Mouse (Mus musculus) heart, postnatal 0 days (tissue): ENCODE data around the gene Ifitm2. TPM values are rescaled to one million over a fixed set of nuclear protein-coding genes. Genes with fewer than 3 reads are reported as not detected.

Experiments
- ATAC-seq: fragments of 200-750 bp; cut with Nextera tagmentation; 2 replicates; pipeline ENCODE4 v1.8.0; 2017; ENCODE audit warnings: low read depth, moderate number of reproducible peaks, moderate library complexity; ENCODE audit not compliant: insufficient read depth
- DNase-seq: peaks from one replicate; pipeline ENCODE4 v3.0.0-alpha.2; 2016; ENCODE audit warnings: low spot score
- H3K27ac ChIP-seq: fragments of 300-500 bp; sonication (generic); 2 replicates; pipeline ENCODE4 v1.5.1; 2014; ENCODE audit warnings: low read depth, mild to moderate bottlenecking
- H3K27me3 ChIP-seq: fragments of 300-500 bp; sonication (generic); 2 replicates; pipeline ENCODE4 v1.6.1; 2014; ENCODE audit warnings: low read length, mixed read lengths; ENCODE audit not compliant: control insufficient read depth, insufficient read depth
- H3K36me3 ChIP-seq: fragments of 300-500 bp; sonication (generic); replicated peaks from 2 replicates; pipeline ENCODE4 v1.6.1; 2014; ENCODE audit warnings: low read length, mixed read lengths; ENCODE audit not compliant: control insufficient read depth, insufficient read depth
- H3K4me1 ChIP-seq: fragments of 300-500 bp; sonication (generic); 2 replicates; pipeline ENCODE4 v1.6.1; 2014; ENCODE audit warnings: antibody characterized with exemption; ENCODE audit not compliant: control insufficient read depth, insufficient read depth
- H3K4me2 ChIP-seq: fragments of 300-500 bp; sonication (generic); 2 replicates; pipeline ENCODE4 v1.6.1; 2014; ENCODE audit warnings: low read depth, mild to moderate bottlenecking, low read length, moderate library complexity
- H3K4me3 ChIP-seq: fragments of 300-500 bp; sonication (generic); 2 replicates; pipeline ENCODE4 v1.5.1; 2014; ENCODE audit warnings: low read depth, low read length
- H3K9ac ChIP-seq: fragments of 300-500 bp; sonication (generic); replicated peaks from 2 replicates; pipeline ENCODE4 v1.6.1; 2014; ENCODE audit warnings: low read depth, low read length, mixed read lengths
- H3K9me3 ChIP-seq: fragments of 300-500 bp; sonication (generic); replicated peaks from 2 replicates; pipeline ENCODE4 v1.6.1; 2016; ENCODE audit warnings: low read length; ENCODE audit not compliant: control insufficient read depth
- CTCF ChIP-seq: IDR thresholded peaks from 2 replicates; pipeline ENCODE4 v1.5.1; 2016; ENCODE audit warnings: antibody characterized with exemption, control low read depth, low read depth
- EP300 ChIP-seq: IDR thresholded peaks from 2 replicates; pipeline ENCODE4 v1.6.1; 2016; ENCODE audit warnings: antibody characterized with exemption, low read depth
- WGBS: fragments of 180-500 bp; shearing (Covaris S2); extraction: QIAGEN DNeasy Blood & Tissue Kit; methylation state at CpG from one replicate; pipeline ENCODE4 v1.1.7; 2014; 5-methylcytosine and 5-hydroxymethylcytosine counted together
- polyA plus RNA-seq: library from polyadenylated mRNA; unstranded; fragments of >200 nt; fragmentation: Nextera tagmentation; extraction: Ambion mirVana; gene quantifications from 2 replicates; pipeline ENCODE4 v1.2.1, GENCODE M21; 2015
- total RNA-seq: library from RNA; depleted of rRNA; stranded (reverse); fragments of >200 nt; gene quantifications from 2 replicates; pipeline ENCODE4 v1.2.3, GENCODE M21; 2014; ENCODE audit warnings: low replicate concordance

The Ifitm2 gene
- total and polyA plus RNA-seq, 2 experiments from 2014 or later = 172 to 516 TPM

- H3K9ac ChIP-seq = no peak overlapping the region
- ATAC-seq = no peak
Observed at GRCm38 (mm10) chr7:140927181-140927580, 28.6 kb downstream of the Ifitm2 start.

GRCm38 (mm10) chr7:140923070-140923775 lies 32.6 kb downstream of the Ifitm2 start:
- WGBS = 25% methylated on average over 30 of the region's 30 CpGs
- Histone ChIP-seq H3K27ac (no peak overlapping the region), H3K4me2 (peak overlapping the region; percentile 49), H3K36me3 (no peaks in the 10 kb centered on the region), H3K9me3 (no peaks in the 10 kb centered on the region), H3K27me3 (peaks cover 69% of the 10 kb centered on the region), H3K9ac (no peak overlapping the region), H3K4me3 (peak overlapping the region; percentile 34), H3K4me1 (no peaks in the 10 kb centered on the region)
- TF ChIP-seq CTCF = no peak
- TF ChIP-seq EP300 = no peak
- no peak for ATAC-seq
- no peak for DNase-seq

More at GRCm38 (mm10) chr7:140927181-140927580, 28.6 kb downstream of the Ifitm2 start:
- no peak for DNase-seq
- no peak overlapping the region for H3K27ac ChIP-seq
- no peaks in the 10 kb centered on the region for H3K4me1 ChIP-seq
- WGBS = 83% methylated on average over 6 of the region's 6 CpGs
- H3K4me3 ChIP-seq = no peak overlapping the region
- no peaks in the 10 kb centered on the region for H3K9me3 ChIP-seq
- peaks cover 37% of the 10 kb centered on the region for H3K27me3 ChIP-seq
- no peaks in the 10 kb centered on the region for H3K36me3 ChIP-seq
- no peak for TF ChIP-seq EP300
- TF ChIP-seq CTCF = no peak
- no peak overlapping the region for H3K4me2 ChIP-seq

GRCm38 (mm10) chr7:140922398-140923069 lies 33.3 kb downstream of the Ifitm2 start:
- Histone ChIP-seq H3K9ac (no peak overlapping the region), H3K27ac (no peak overlapping the region), H3K36me3 (no peaks in the 10 kb centered on the region), H3K27me3 (peaks cover 75% of the 10 kb centered on the region), H3K4me3 (peak overlapping the region; percentile 34), H3K4me1 (no peaks in the 10 kb centered on the region), H3K9me3 (no peaks in the 10 kb centered on the region), H3K4me2 (peak overlapping the region; percentile 49)
- TF ChIP-seq EP300 = no peak
- TF ChIP-seq CTCF = no peak
- ATAC-seq (no peak), DNase-seq (no peak)
- under 1% methylated on average over 49 of the region's 49 CpGs for WGBS

GRCm38 (mm10) chr7:140921225-140921975 lies 34.4 kb downstream of the Ifitm2 start:
- Histone ChIP-seq H3K9me3 (no peaks in the 10 kb centered on the region), H3K4me3 (no peak overlapping the region), H3K36me3 (no peaks in the 10 kb centered on the region), H3K9ac (no peak overlapping the region), H3K27me3 (peaks cover 78% of the 10 kb centered on the region), H3K4me2 (no peak overlapping the region), H3K27ac (no peak overlapping the region), H3K4me1 (no peaks in the 10 kb centered on the region)
- TF ChIP-seq CTCF (no peak), EP300 (no peak)
- DNase-seq = no peak
- 24% methylated on average over 22 of the region's 22 CpGs for WGBS
- no peak for ATAC-seq

GRCm38 (mm10) chr7:140920418-140921029 lies 35.3 kb downstream of the Ifitm2 start, which contains the start of gene Nlrp6:
TSS of gene Nlrp6 (plus strand) at chr7:140920902.
- no peak within 1 kb of the TSS for H3K4me2 ChIP-seq
- no peaks in the 10 kb centered on the region for H3K4me1 ChIP-seq
- no peak within 1 kb of the TSS for H3K4me3 ChIP-seq
- H3K9ac ChIP-seq = no peak within 1 kb of the TSS
- H3K36me3 ChIP-seq = no peaks in the 10 kb centered on the region
- ATAC-seq (no peak), DNase-seq (no peak)
- WGBS = 65% methylated on average over 8 of the region's 8 CpGs
- H3K27ac ChIP-seq = no peak within 1 kb of the TSS
- H3K27me3 ChIP-seq = peaks cover 72% of the 10 kb centered on the region
- no peaks in the 10 kb centered on the region for H3K9me3 ChIP-seq
- TF ChIP-seq CTCF = no peak
